Mouse (Mus musculus) CH12.LX (cell line): ENCODE measurements around the gene Slc22a13. TPM values are rescaled to one million over a fixed set of nuclear protein-coding genes. Genes with fewer than 3 reads are reported as not detected.

Source experiments
- DNase-seq: peaks from one replicate; pipeline ENCODE4 v3.0.0-alpha.2; 2013; ENCODE audit errors: extremely low read depth
- H3K27ac ChIP-seq: 2 replicates; pipeline ENCODE4 v1.5.1; 2012; ENCODE audit warnings: low read depth, mild to moderate bottlenecking, control low read depth, moderate library complexity; ENCODE audit not compliant: insufficient read depth
- H3K27me3 ChIP-seq: replicated peaks from 2 replicates; pipeline ENCODE3; 2012; ENCODE audit warnings: inconsistent platforms
- H3K36me3 ChIP-seq, 2 experiments: replicated peaks in 1 of 2; 2 replicates each; pipeline versions ENCODE3 to v1.6.1; 2012; ENCODE audit warnings: inconsistent platforms in 1 of 2, low read length in 1 of 2, mild to moderate bottlenecking in 1 of 2, mixed read lengths in 1 of 2, moderate library complexity in 1 of 2; ENCODE audit not compliant: control insufficient read depth in 1 of 2, insufficient read depth in 1 of 2
- H3K4me1 ChIP-seq, 2 experiments: 2 replicates each; pipeline ENCODE4 v1.6.1; 2012; ENCODE audit warnings: inconsistent platforms in 1 of 2, moderate library complexity in 1 of 2; ENCODE audit not compliant: insufficient read depth in 2 of 2, control insufficient read depth in 1 of 2
- H3K4me2 ChIP-seq: 2 replicates; pipeline ENCODE4 v1.6.1; 2012; ENCODE audit warnings: low read depth, mild to moderate bottlenecking, control low read depth; ENCODE audit not compliant: poor library complexity, insufficient read depth, severe bottlenecking
- H3K4me3 ChIP-seq, 3 experiments: fragments of 150-350 bp in 1 of 3; sonication (generic) in 1 of 3; replicated peaks in 1 of 3; 2 replicates each; pipeline versions ENCODE3 to v1.5.1; 2011 to 2012; ENCODE audit warnings: low read depth in 2 of 3, low read length in 2 of 3, mild to moderate bottlenecking in 2 of 3, moderate library complexity in 2 of 3, control low read depth in 1 of 3, improper control_type of control experiment in 1 of 3, inconsistent platforms in 1 of 3, mixed read lengths in 1 of 3; ENCODE audit not compliant: poor library complexity in 1 of 3
- H3K79me2 ChIP-seq: replicated peaks from 2 replicates; pipeline ENCODE4 v1.6.1; 2012; ENCODE audit warnings: mild to moderate bottlenecking, moderate library complexity; ENCODE audit not compliant: control insufficient read depth, poor library complexity, insufficient read depth, severe bottlenecking; ENCODE audit errors: extremely low read depth
- H3K9ac ChIP-seq: 2 replicates; pipeline ENCODE4 v1.6.1; 2012; ENCODE audit warnings: low read depth, mild to moderate bottlenecking, control low read depth, moderate library complexity; ENCODE audit not compliant: insufficient read depth
- H3K9me3 ChIP-seq: replicated peaks from 2 replicates; pipeline ENCODE3; 2012; ENCODE audit warnings: low read length, inconsistent platforms, mixed read lengths
- CHD1 ChIP-seq: IDR thresholded peaks from 2 replicates; pipeline ENCODE4 v1.6.1; 2012; ENCODE audit warnings: low read depth, low read length, improper control_type of control experiment, inconsistent platforms
- CHD2 ChIP-seq: IDR thresholded peaks from 2 replicates; pipeline ENCODE4 v1.6.1; 2011; ENCODE audit warnings: low read length, improper control_type of control experiment
- CTCF ChIP-seq, 2 experiments: IDR thresholded peaks in 1 of 2; conservative IDR thresholded peaks in 1 of 2; 2 replicates each; pipeline ENCODE4 v1.5.1; 2011 to 2012; ENCODE audit warnings: low read depth in 2 of 2, low read length in 2 of 2, improper control_type of control experiment in 1 of 2, inconsistent platforms in 1 of 2, mild to moderate bottlenecking in 1 of 2, moderate library complexity in 1 of 2
- E2F4 ChIP-seq: IDR thresholded peaks from 2 replicates; pipeline ENCODE4 v1.6.1; 2011; ENCODE audit warnings: low read depth, low read length, improper control_type of control experiment; ENCODE audit not compliant: insufficient replicate concordance
- ELF1 ChIP-seq: IDR thresholded peaks from 2 replicates; pipeline ENCODE4 v1.6.1; 2014; ENCODE audit warnings: low read depth, mild to moderate bottlenecking, inconsistent platforms, low read length, improper control_type of control experiment
- EP300 ChIP-seq: IDR thresholded peaks from 2 replicates; pipeline ENCODE4 v1.6.1; 2011; ENCODE audit warnings: low read length, improper control_type of control experiment
- GABPA ChIP-seq: IDR thresholded peaks from 2 replicates; pipeline ENCODE4 v1.6.1; 2012; ENCODE audit warnings: low read depth, low read length, improper control_type of control experiment, inconsistent platforms; ENCODE audit not compliant: insufficient replicate concordance
- HCFC1 ChIP-seq: IDR thresholded peaks from 2 replicates; pipeline ENCODE4 v1.6.1; 2012; ENCODE audit warnings: low read depth, mild to moderate bottlenecking, inconsistent platforms, low read length, improper control_type of control experiment
- JUN ChIP-seq: IDR thresholded peaks from 2 replicates; pipeline ENCODE4 v1.6.1; 2011; ENCODE audit warnings: low read depth, mild to moderate bottlenecking, low read length, improper control_type of control experiment, moderate library complexity; ENCODE audit not compliant: insufficient read depth
- JUND ChIP-seq: conservative IDR thresholded peaks from 2 replicates; pipeline ENCODE4 v1.6.1; 2011; ENCODE audit warnings: low read depth, low read length, improper control_type of control experiment
- KAT2A ChIP-seq: IDR thresholded peaks from 2 replicates; pipeline ENCODE4 v1.6.1; 2012; ENCODE audit warnings: low read length, improper control_type of control experiment, inconsistent platforms; ENCODE audit not compliant: insufficient replicate concordance
- MAFK ChIP-seq: IDR thresholded peaks from 2 replicates; pipeline ENCODE4 v1.6.1; 2011; ENCODE audit warnings: low read length, improper control_type of control experiment; ENCODE audit not compliant: insufficient replicate concordance
- MAX ChIP-seq: IDR thresholded peaks from 2 replicates; pipeline ENCODE4 v1.6.1; 2011; ENCODE audit warnings: low read length, improper control_type of control experiment
- MEF2A ChIP-seq: IDR thresholded peaks from 2 replicates; pipeline ENCODE4 v1.6.1; 2014; ENCODE audit warnings: low read depth, mild to moderate bottlenecking, inconsistent platforms, low read length, improper control_type of control experiment, borderline replicate concordance
- MXI1 ChIP-seq: IDR thresholded peaks from 2 replicates; pipeline ENCODE4 v1.6.1; 2011; ENCODE audit warnings: mild to moderate bottlenecking, low read depth, low read length, improper control_type of control experiment
- NELFE ChIP-seq: IDR thresholded peaks from 2 replicates; pipeline ENCODE4 v1.6.1; 2011; ENCODE audit warnings: low read depth, low read length, improper control_type of control experiment
- PAX5 ChIP-seq: IDR thresholded peaks from 2 replicates; pipeline ENCODE4 v1.6.1; 2012; ENCODE audit warnings: low read length, inconsistent platforms, mixed read lengths
- POLR2A ChIP-seq: IDR thresholded peaks from 2 replicates; pipeline ENCODE4 v1.6.1; 2011; ENCODE audit warnings: low read depth, mild to moderate bottlenecking, improper control_type of control experiment, low read length
- POLR2AphosphoS2 ChIP-seq: IDR thresholded peaks from 2 replicates; pipeline ENCODE4 v1.6.1; 2011; ENCODE audit warnings: low read depth, low read length, improper control_type of control experiment
- RAD21 ChIP-seq: IDR thresholded peaks from 2 replicates; pipeline ENCODE4 v1.6.1; 2011; ENCODE audit warnings: low read depth, mild to moderate bottlenecking, low read length, improper control_type of control experiment, moderate library complexity
- SIN3A ChIP-seq: IDR thresholded peaks from 2 replicates; pipeline ENCODE4 v1.6.1; 2012; ENCODE audit warnings: low read length, improper control_type of control experiment, inconsistent platforms
- SMC3 ChIP-seq: IDR thresholded peaks from 2 replicates; pipeline ENCODE4 v1.6.1; 2011; ENCODE audit warnings: low read depth, low read length, improper control_type of control experiment
- TCF12 ChIP-seq: IDR thresholded peaks from 2 replicates; pipeline ENCODE4 v1.6.1; 2014; ENCODE audit warnings: low read depth, mild to moderate bottlenecking, inconsistent platforms, low read length, improper control_type of control experiment
- USF1 ChIP-seq: IDR thresholded peaks from 2 replicates; pipeline ENCODE4 v1.6.1; 2014; ENCODE audit warnings: low read depth, mild to moderate bottlenecking, inconsistent platforms, low read length, improper control_type of control experiment
- USF2 ChIP-seq: conservative IDR thresholded peaks from 2 replicates; pipeline ENCODE4 v1.6.1; 2011; ENCODE audit warnings: low read depth, low read length, improper control_type of control experiment
- ZC3H11A ChIP-seq: IDR thresholded peaks from 2 replicates; pipeline ENCODE4 v1.6.1; 2012; ENCODE audit warnings: low read depth, mild to moderate bottlenecking, inconsistent platforms, low read length, improper control_type of control experiment
- ZKSCAN1 ChIP-seq: IDR thresholded peaks from 2 replicates; pipeline ENCODE4 v1.6.1; 2012; ENCODE audit warnings: low read depth, inconsistent platforms, low read length, improper control_type of control experiment, borderline replicate concordance
- ZMIZ1 ChIP-seq: IDR thresholded peaks from 2 replicates; pipeline ENCODE4 v1.6.1; 2012; ENCODE audit warnings: low read depth, mild to moderate bottlenecking, inconsistent platforms, low read length, improper control_type of control experiment
- dilution Hi-C: fragments of 300-500 bp; cut with MboI; formaldehyde crosslinking; loops from 2 replicates; pipeline ENCODE4 v1.14.3; 2020; ENCODE audit warnings: low sequenced_read_pairs; ENCODE audit not compliant: extremely low pct_unique_long_range_greater_than_20kb, extremely low pct_ligation_motif_present
- in situ Hi-C: fragments of 300-500 bp; cut with MboI; formaldehyde crosslinking; loops from 3 replicates; pipeline ENCODE4 v1.14.3; 2019; ENCODE audit warnings: low sequenced_read_pairs, low pct_ligation_motif_present, low pct_unique_long_range_greater_than_20kb, mixed read lengths
- polyA plus RNA-seq: library from polyadenylated mRNA; unstranded; fragments of >175 nt; gene quantifications from 2 replicates; pipeline ENCODE4 v1.2.1, GENCODE M21; 2012; ENCODE audit warnings: low read depth; ENCODE audit not compliant: insufficient read length
- total RNA-seq, 2 experiments: library from RNA; depleted of rRNA; stranded (reverse); fragments of 300-350 nt in 1 of 2; fragments of >200 nt in 1 of 2; gene quantifications; 2 replicates each; pipeline ENCODE4 v1.2.3; 2012 to 2014

Slc22a13 gene
- total and polyA plus RNA-seq, 3 experiments, result not detected

- in situ Hi-C loops, result no loop called here
- no peak overlapping the region for H3K27ac ChIP-seq
- dilution Hi-C loops, result no loop called here
- peaks cover 2% of the 10 kb centered on the region for H3K9me3 ChIP-seq
- H3K4me3 ChIP-seq, result no peak overlapping the region
- TF ChIP-seq JUN (no peak), TCF12 (no peak), EP300 (no peak), MAFK (no peak), MEF2A (no peak), USF2 (no peak), ZMIZ1 (no peak), HCFC1 (no peak), CHD2 (no peak), USF1 (no peak), ZC3H11A (no peak), CTCF (conservative IDR thresholded peaks at IDR 0.05 in 1 of 2, IDR thresholded peaks at IDR 0.05 in 1 of 2; ENCODE audit: low read depth in 2 of 2, low read length in 2 of 2) (no peak), ELF1 (no peak), MXI1 (no peak), CHD1 (no peak), JUND (no peak), KAT2A (no peak), ZKSCAN1 (no peak), PAX5 (no peak), POLR2AphosphoS2 (no peak)
- no peaks in the 10 kb centered on the region for H3K79me2 ChIP-seq
- H3K4me1 ChIP-seq, result no peaks in the 10 kb centered on the region
- DNase-seq, result no peak
- no peak overlapping the region for H3K4me2 ChIP-seq
- no peaks in the 10 kb centered on the region for H3K36me3 ChIP-seq
- H3K27me3 ChIP-seq, result peaks cover 2% of the 10 kb centered on the region
- no peak overlapping the region for H3K9ac ChIP-seq
Observed at GRCm38 (mm10) chr9:119205756-119206155, 3.1 kb downstream of the Slc22a13 start.

GRCm38 (mm10) chr9:119203617-119204016, 5.3 kb downstream of the Slc22a13 start:
- no peaks in the 10 kb centered on the region for H3K79me2 ChIP-seq
- no peaks in the 10 kb centered on the region for H3K4me1 ChIP-seq
- dilution Hi-C loops, result no loop called here
- no peak for TF ChIP-seq GABPA
- TF ChIP-seq SMC3, result no peak
- TF ChIP-seq SIN3A, result no peak
- no peak for TF ChIP-seq E2F4
- TF ChIP-seq MEF2A, result no peak
- TF ChIP-seq EP300, result no peak
- TF ChIP-seq POLR2A, result no peak
- TF ChIP-seq NELFE, result no peak
- no peak for TF ChIP-seq CHD1
- no peak for TF ChIP-seq MAFK
- no peak for TF ChIP-seq RAD21
- no peak for TF ChIP-seq MAX
- TF ChIP-seq PAX5, result no peak
- TF ChIP-seq, all 38 proteins: peak for 0
- Histone ChIP-seq H3K9me3 (peaks cover 2% of the 10 kb centered on the region), H3K4me2 (no peak overlapping the region), H3K27me3 (peaks cover 4% of the 10 kb centered on the region), H3K9ac (no peak overlapping the region), H3K4me3 (no peak overlapping the region), H3K36me3 (no peaks in the 10 kb centered on the region), H3K27ac (no peak overlapping the region)
- in situ Hi-C loops, result no loop called here
- no peak for DNase-seq
